Mouse (Mus musculus): ENCODE results near the gene Fibcd1.

GRCm38 (mm10) chr2:31836985-31837384 is 8.8 kb downstream of the Fibcd1 start:
- TF ChIP-seq USF1 (IDR thresholded peaks at IDR 0.05; ENCODE audit: low read depth, low read length) (no peak), CTCF (IDR thresholded peaks at IDR 0.05 in 2 of 3, conservative IDR thresholded peaks at IDR 0.05 in 1 of 3; ENCODE audit: control insufficient read depth in 1 of 3, insufficient read depth in 1 of 3, low read depth in 2 of 3, low read length in 3 of 3, poor library complexity in 1 of 3, severe bottlenecking in 1 of 3) (no peak), ETS1 (IDR thresholded peaks at IDR 0.05; ENCODE audit: low read depth, low read length) (no peak), UBTF (IDR thresholded peaks at IDR 0.05; ENCODE audit: borderline replicate concordance, insufficient read depth, low read depth, low read length) (no peak), HCFC1 (IDR thresholded peaks at IDR 0.05; ENCODE audit: low read depth, low read length) (no peak), USF2 (IDR thresholded peaks at IDR 0.05; ENCODE audit: borderline replicate concordance in 1 of 2, insufficient read depth in 1 of 2, low read depth in 1 of 2, low read length in 2 of 2) (no peak), E2F4 (IDR thresholded peaks at IDR 0.05; ENCODE audit: borderline replicate concordance, low read depth, low read length) (no peak), MAX (IDR thresholded peaks at IDR 0.05; ENCODE audit: low read length) (no peak), EP300 (IDR thresholded peaks at IDR 0.05; ENCODE audit: low read depth in 1 of 2, low read length in 2 of 2) (no peak)

Data from MEL (cell line).